Mouse (Mus musculus) liver, embryonic 12.5 days (tissue): ENCODE measurements around the gene Pde4d. TPM values are rescaled to one million over a fixed set of nuclear protein-coding genes. Genes with fewer than 3 reads are reported as not detected.

Experiments used
- ATAC-seq: fragments of 200-750 bp; cut with Nextera tagmentation; 2 replicates; pipeline ENCODE4 v1.8.0; 2017; ENCODE audit warnings: moderate number of reproducible peaks, mild to moderate bottlenecking, moderate library complexity
- H3K27ac ChIP-seq: fragments of 300-500 bp; sonication (generic); 2 replicates; pipeline ENCODE4 v1.5.1; 2016; ENCODE audit warnings: mild to moderate bottlenecking
- H3K27me3 ChIP-seq: fragments of 300-500 bp; sonication (generic); replicated peaks from 2 replicates; pipeline ENCODE4 v1.6.1; 2016; ENCODE audit warnings: mild to moderate bottlenecking, moderate library complexity
- H3K36me3 ChIP-seq: fragments of 300-500 bp; sonication (generic); 2 replicates; pipeline ENCODE4 v1.6.1; 2016; ENCODE audit warnings: mild to moderate bottlenecking, moderate library complexity
- H3K4me1 ChIP-seq: fragments of 300-500 bp; sonication (generic); 2 replicates; pipeline ENCODE4 v1.6.1; 2016
- H3K4me2 ChIP-seq: fragments of 300-500 bp; sonication (generic); 2 replicates; pipeline ENCODE4 v1.6.1; 2016; ENCODE audit warnings: mild to moderate bottlenecking, moderate library complexity
- H3K4me3 ChIP-seq: fragments of 300-500 bp; sonication (generic); 2 replicates; pipeline ENCODE4 v1.5.1; 2016; ENCODE audit warnings: mild to moderate bottlenecking, moderate library complexity
- H3K9ac ChIP-seq: fragments of 300-500 bp; sonication (generic); 2 replicates; pipeline ENCODE4 v1.6.1; 2016; ENCODE audit warnings: mild to moderate bottlenecking, moderate library complexity
- H3K9me3 ChIP-seq: fragments of 300-500 bp; sonication (generic); replicated peaks from 2 replicates; pipeline ENCODE4 v1.6.1; 2016; ENCODE audit warnings: mild to moderate bottlenecking, moderate library complexity
- WGBS: fragments of 180-500 bp; shearing (Covaris S2); methylation state at CpG from one replicate; pipeline ENCODE4 v1.1.7; 2016; ENCODE audit not compliant: insufficient replicate concordance; 5-methylcytosine and 5-hydroxymethylcytosine counted together
- polyA plus RNA-seq: library from polyadenylated mRNA; unstranded; fragments of >200 nt; fragmentation: Nextera tagmentation; extraction: Ambion mirVana; gene quantifications from 2 replicates; pipeline ENCODE4 v1.2.1, GENCODE M21; 2016

The Pde4d gene
- polyA plus RNA-seq, 1 experiment from 2014 or later: 19.4 TPM

- Histone ChIP-seq H3K9me3 (no peaks in the 10 kb centered on the region), H3K4me2 (no peak overlapping the region), H3K4me1 (no peaks in the 10 kb centered on the region), H3K4me3 (no peak overlapping the region), H3K27ac (no peak overlapping the region), H3K36me3 (no peaks in the 10 kb centered on the region), H3K9ac (no peak overlapping the region), H3K27me3 (no peaks in the 10 kb centered on the region)
- WGBS: 65% methylated on average over 6 of the region's 6 CpGs
- ATAC-seq: no peak
These were observed 1036.4 kb downstream of the Pde4d start for GRCm38 (mm10) chr13:109486166-109486565.

GRCm38 (mm10) chr13:109487378-109487777, 1037.6 kb downstream of the Pde4d start:
- no peak overlapping the region for H3K27ac ChIP-seq
- H3K36me3 ChIP-seq: no peaks in the 10 kb centered on the region
- H3K27me3 ChIP-seq: no peaks in the 10 kb centered on the region
- no peaks in the 10 kb centered on the region for H3K4me1 ChIP-seq
- no peaks in the 10 kb centered on the region for H3K9me3 ChIP-seq
- H3K9ac ChIP-seq: no peak overlapping the region
- 70% methylated on average over 2 of the region's 2 CpGs for WGBS
- no peak for ATAC-seq
- H3K4me3 ChIP-seq: no peak overlapping the region
- no peak overlapping the region for H3K4me2 ChIP-seq

GRCm38 (mm10) chr13:109490853-109491252, 1041.1 kb downstream of the Pde4d start:
- H3K27me3 ChIP-seq: no peaks in the 10 kb centered on the region
- WGBS: 69% methylated on average over 2 of the region's 2 CpGs
- H3K4me3 ChIP-seq: no peak overlapping the region

GRCm38 (mm10) chr13:109491829-109492228, 1042.1 kb downstream of the Pde4d start:
- Histone ChIP-seq H3K36me3 (no peaks in the 10 kb centered on the region), H3K9me3 (no peaks in the 10 kb centered on the region), H3K4me1 (no peaks in the 10 kb centered on the region), H3K4me2 (no peak overlapping the region), H3K9ac (no peak overlapping the region), H3K4me3 (no peak overlapping the region), H3K27me3 (no peaks in the 10 kb centered on the region), H3K27ac (no peak overlapping the region)
- ATAC-seq: peak; percentile 24; the same call in 1 of the 2 replicates
- WGBS: 17% methylated on average over 4 of the region's 4 CpGs

More at GRCm38 (mm10) chr13:109490853-109491252, 1041.1 kb downstream of the Pde4d start:
- Histone ChIP-seq H3K4me2 (no peak overlapping the region), H3K4me1 (no peaks in the 10 kb centered on the region), H3K9me3 (no peaks in the 10 kb centered on the region), H3K9ac (no peak overlapping the region), H3K36me3 (no peaks in the 10 kb centered on the region), H3K27ac (no peak overlapping the region)
- no peak for ATAC-seq

- no peak overlapping the region for H3K4me3 ChIP-seq
- H3K4me1 ChIP-seq: no peaks in the 10 kb centered on the region
- WGBS: 72% methylated on average over 9 of the region's 9 CpGs
- H3K36me3 ChIP-seq: no peaks in the 10 kb centered on the region
- no peak overlapping the region for H3K9ac ChIP-seq
- no peaks in the 10 kb centered on the region for H3K27me3 ChIP-seq
- ATAC-seq: no peak
- no peak overlapping the region for H3K4me2 ChIP-seq
- H3K9me3 ChIP-seq: no peaks in the 10 kb centered on the region
- no peak overlapping the region for H3K27ac ChIP-seq
These were observed 1050.6 kb downstream of the Pde4d start for GRCm38 (mm10) chr13:109500336-109500735.

DNA sequence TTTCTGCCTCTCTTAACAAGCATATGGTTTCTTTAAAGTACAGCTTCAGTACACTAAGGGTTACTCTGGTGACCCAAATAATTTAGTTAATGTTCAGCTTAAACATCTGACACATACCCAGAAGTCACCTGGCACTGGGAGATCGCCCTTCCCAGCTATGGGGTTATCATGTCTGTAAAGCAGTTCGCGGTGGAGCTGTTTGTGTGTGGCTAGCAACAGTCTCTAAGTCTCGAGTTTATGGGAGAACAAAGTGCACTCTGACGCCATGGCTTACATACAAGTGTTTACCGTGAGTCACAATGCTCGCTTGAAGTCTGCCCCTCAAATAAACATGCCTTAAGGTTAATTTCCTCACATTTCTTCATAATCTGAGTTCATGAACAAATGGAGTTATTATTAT, 1053.0 kb downstream of the Pde4d start:
- no peaks in the 10 kb centered on the region for H3K36me3 ChIP-seq
- H3K9me3 ChIP-seq: no peaks in the 10 kb centered on the region
- no peak overlapping the region for H3K9ac ChIP-seq
- H3K4me1 ChIP-seq: no peaks in the 10 kb centered on the region
- H3K27me3 ChIP-seq: no peaks in the 10 kb centered on the region
- H3K4me3 ChIP-seq: no peak overlapping the region
- no peak overlapping the region for H3K27ac ChIP-seq
- no peak overlapping the region for H3K4me2 ChIP-seq
- ATAC-seq: peak; percentile 61
- WGBS: 61% methylated on average over 7 of the region's 7 CpGs

DNA sequence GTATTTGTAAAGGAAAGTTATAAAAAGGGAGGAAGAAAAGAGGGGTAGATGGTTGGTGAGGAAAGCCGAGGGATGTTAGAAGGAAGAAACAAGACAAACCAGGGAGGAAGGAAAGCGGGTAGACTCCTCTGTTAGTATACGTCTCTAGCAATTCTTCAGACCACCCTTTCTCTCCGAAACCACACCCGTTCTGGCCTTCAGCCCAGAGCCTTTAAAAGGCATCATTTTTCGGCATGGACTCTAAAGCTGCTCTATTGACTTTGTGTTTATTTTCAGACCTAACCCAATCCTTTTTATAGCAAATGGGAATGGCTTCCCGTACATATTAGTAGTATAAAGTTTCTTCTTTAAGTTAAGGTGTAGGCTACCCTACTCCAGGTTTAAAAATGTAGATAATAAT, 1057.0 kb downstream of the Pde4d start:
- no peak overlapping the region for H3K4me3 ChIP-seq
- 65% methylated on average over 7 of the region's 7 CpGs for WGBS
- H3K27ac ChIP-seq: no peak overlapping the region
- H3K9me3 ChIP-seq: no peaks in the 10 kb centered on the region
- H3K4me2 ChIP-seq: no peak overlapping the region
- H3K27me3 ChIP-seq: no peaks in the 10 kb centered on the region
- ATAC-seq: no peak
- no peaks in the 10 kb centered on the region for H3K4me1 ChIP-seq
- H3K9ac ChIP-seq: no peak overlapping the region
- no peaks in the 10 kb centered on the region for H3K36me3 ChIP-seq

DNA sequence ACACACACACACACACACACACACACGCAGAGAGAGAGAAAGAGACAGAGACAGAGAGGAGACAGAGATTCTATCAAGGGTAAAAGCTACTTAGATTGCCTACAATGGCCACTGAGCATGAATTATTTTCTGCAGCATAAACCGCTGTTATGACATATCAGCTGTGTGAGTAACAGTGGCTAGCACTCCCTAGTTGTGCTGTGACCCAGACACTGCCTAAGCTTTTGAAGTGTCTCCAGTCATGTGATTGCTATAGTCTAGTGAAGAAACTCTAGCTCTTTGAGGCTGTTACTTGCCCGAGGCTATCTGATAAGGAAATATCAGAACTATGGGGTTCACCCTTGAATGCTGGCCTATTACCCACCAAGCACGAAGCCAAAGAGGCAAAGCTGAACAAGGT, 1058.7 kb downstream of the Pde4d start:
- ATAC-seq: no peak
- H3K9ac ChIP-seq: no peak overlapping the region
- H3K4me1 ChIP-seq: no peaks in the 10 kb centered on the region
- H3K4me2 ChIP-seq: no peak overlapping the region
- no peaks in the 10 kb centered on the region for H3K36me3 ChIP-seq
- no peak overlapping the region for H3K27ac ChIP-seq
- no peak overlapping the region for H3K4me3 ChIP-seq
- no peaks in the 10 kb centered on the region for H3K27me3 ChIP-seq
- no peaks in the 10 kb centered on the region for H3K9me3 ChIP-seq
- WGBS: 52% methylated on average over 4 of the region's 4 CpGs

GRCm38 (mm10) chr13:109518194-109518593, 1068.4 kb downstream of the Pde4d start:
- no peak for ATAC-seq
- Histone ChIP-seq H3K4me3 (no peak overlapping the region), H3K9ac (no peak overlapping the region), H3K9me3 (no peaks in the 10 kb centered on the region), H3K27ac (no peak overlapping the region), H3K36me3 (no peaks in the 10 kb centered on the region), H3K4me1 (no peaks in the 10 kb centered on the region), H3K4me2 (no peak overlapping the region), H3K27me3 (no peaks in the 10 kb centered on the region)
- 83% methylated on average over 1 of the region's 1 CpGs for WGBS

- whole genome bisulfite sequencing: 19% methylated on average over 3 of the region's 3 CpGs
- no peak for ATAC-seq
- H3K4me2 ChIP-seq: no peak overlapping the region
- H3K9me3 ChIP-seq: no peaks in the 10 kb centered on the region
- no peak overlapping the region for H3K9ac ChIP-seq
- no peaks in the 10 kb centered on the region for H3K4me1 ChIP-seq
- no peaks in the 10 kb centered on the region for H3K27me3 ChIP-seq
- no peaks in the 10 kb centered on the region for H3K36me3 ChIP-seq
- H3K4me3 ChIP-seq: no peak overlapping the region
- no peak overlapping the region for H3K27ac ChIP-seq
These were observed 1069.7 kb downstream of the Pde4d start for GRCm38 (mm10) chr13:109519485-109519884.

- ATAC-seq: no peak
- 47% methylated on average over 2 of the region's 2 CpGs for WGBS
- Histone ChIP-seq H3K36me3 (no peaks in the 10 kb centered on the region), H3K4me3 (no peak overlapping the region), H3K4me1 (no peaks in the 10 kb centered on the region), H3K27me3 (no peaks in the 10 kb centered on the region), H3K9ac (no peak overlapping the region), H3K4me2 (no peak overlapping the region), H3K9me3 (no peaks in the 10 kb centered on the region), H3K27ac (no peak overlapping the region)
These were observed 1070.4 kb downstream of the Pde4d start for GRCm38 (mm10) chr13:109519966-109520646.

DNA sequence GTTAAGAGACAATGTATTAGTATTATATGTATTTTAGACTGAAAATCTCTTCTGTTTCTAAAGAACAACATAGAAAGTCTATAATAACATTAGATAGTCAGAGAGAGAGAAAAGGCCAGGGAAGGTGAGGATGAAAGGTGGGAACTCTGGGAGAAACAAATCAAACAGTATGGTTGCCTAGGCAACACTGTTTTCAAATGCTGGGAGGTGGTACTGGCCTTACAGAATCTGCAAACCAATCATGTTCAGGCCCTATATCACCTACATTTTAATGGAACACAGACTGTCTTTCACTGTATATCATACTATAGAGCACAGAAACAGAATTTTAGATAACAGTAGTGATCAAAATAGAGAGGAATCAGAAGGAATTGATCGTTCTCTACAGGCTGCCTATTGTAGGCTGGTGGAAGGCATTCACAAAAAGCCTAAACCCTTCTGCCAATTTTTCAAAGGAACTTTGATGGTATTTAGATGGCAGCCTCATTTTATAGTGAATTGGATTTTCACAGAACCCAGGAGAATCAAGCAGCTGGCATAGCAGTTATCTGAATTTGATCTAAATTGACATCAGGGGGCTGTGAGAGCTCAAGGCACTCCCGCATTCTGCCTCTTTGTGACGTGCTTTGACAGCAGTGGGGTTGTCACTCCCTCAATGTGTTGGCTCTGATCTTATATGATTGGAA, 1084.2 kb downstream of the Pde4d start:
- Histone ChIP-seq H3K4me3 (no peak overlapping the region), H3K4me2 (no peak overlapping the region), H3K27me3 (no peaks in the 10 kb centered on the region), H3K9me3 (no peaks in the 10 kb centered on the region), H3K9ac (no peak overlapping the region), H3K27ac (no peak overlapping the region), H3K4me1 (no peaks in the 10 kb centered on the region), H3K36me3 (no peaks in the 10 kb centered on the region)
- WGBS: 54% methylated on average over 3 of the region's 3 CpGs
- no peak for ATAC-seq
